Mouse (Mus musculus) fibroblast of lung, adult 2 months (primary cell): Measurements from ENCODE around the gene Dnlz.

Experiments
- DNase-seq: peaks from one replicate; pipeline ENCODE4 v3.0.0-alpha.2; 2011; ENCODE audit warnings: low read depth

Gene Dnlz

DNA sequence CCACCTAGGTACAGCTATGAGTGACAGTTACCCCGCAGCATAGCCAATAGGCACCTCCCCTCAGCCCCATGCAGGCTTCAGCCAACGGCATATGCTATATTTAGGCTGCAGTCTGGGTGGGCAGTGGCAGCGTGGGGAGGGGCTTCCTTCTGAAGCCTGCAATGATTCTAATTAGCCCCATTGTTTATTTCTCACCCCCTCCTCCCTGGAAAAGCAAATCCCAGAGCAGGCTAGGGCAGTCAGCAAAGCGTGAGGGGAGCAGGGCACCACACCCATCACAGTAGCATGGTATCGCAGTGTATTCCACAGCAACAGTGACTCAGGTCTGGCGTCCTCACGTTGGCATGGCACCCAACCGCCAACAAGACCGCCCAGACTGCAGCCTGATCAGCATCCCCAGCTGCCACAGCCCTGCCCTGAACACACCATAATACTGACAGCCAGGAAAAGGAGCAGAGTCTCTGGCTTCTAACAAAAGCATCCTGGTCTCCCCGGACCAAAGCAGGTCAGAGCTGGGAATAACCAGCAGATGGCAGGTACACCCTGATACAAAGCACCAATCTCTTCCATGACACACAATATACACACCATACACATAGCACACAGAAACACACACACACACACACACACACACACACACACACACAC is 53.6 kb downstream of the Dnlz start:
- DNase-seq = peak; percentile 83
